15 mouse cellular contexts compared by ENCODE assay signal in genomic region chr3:9110741-9111140, GRCm38 (mm10).
DNase-seq lines count a peak whose midpoint lies in the region; ATAC-seq and TF ChIP-seq lines count a peak whose summit lies in the region.
"Had no signal": no experiment of that assay in that cellular context is flagged by ENCODE, and none has a peak within 500 bp of the region (broad histone marks: within the 10 kb centered on the region; RNA-seq: fewer than 3 reads in every experiment).

No protein-coding gene starts in this region.

- H3K4me1 ChIP-seq in heart, embryonic 12.5 days (replicated peaks): peaks cover 20% of the 10 kb centered on the region
- peaks cover 27% of the 10 kb centered on the region for H3K4me1 ChIP-seq in kidney, embryonic 15.5 days
- H3K4me1 ChIP-seq in neural tube, embryonic 11.5 days (ENCODE audit: control insufficient read depth, insufficient read depth, low read length): no peaks in the 10 kb centered on the region
- H3K4me1 ChIP-seq in forebrain, embryonic 15.5 days: no peaks in the 10 kb centered on the region
- H3K4me1 ChIP-seq: midbrain, embryonic 12.5 days had no signal

- H3K4me2 ChIP-seq in heart, embryonic 12.5 days: no peak overlapping the region
- H3K4me2 ChIP-seq in kidney, embryonic 15.5 days: 0 out of 2 replicates have a peak overlapping the region, but pooled peaks have one; percentile 1
- no peak overlapping the region for H3K4me2 ChIP-seq in neural tube, embryonic 11.5 days (ENCODE audit: low read depth)
- H3K4me2 ChIP-seq in forebrain, embryonic 15.5 days (replicated peaks): no peak overlapping the region
- H3K4me2 ChIP-seq: limb, embryonic 15.5 days; lung, embryonic 15.5 days; midbrain, embryonic 12.5 days; neural tube, embryonic 12.5 days had no signal

- no peak overlapping the region for H3K9ac ChIP-seq in heart, embryonic 12.5 days
- H3K9ac ChIP-seq in kidney, embryonic 15.5 days: no peak overlapping the region
- no peak overlapping the region for H3K9ac ChIP-seq in neural tube, embryonic 11.5 days (ENCODE audit: low read length)
- no peak overlapping the region for H3K9ac ChIP-seq in forebrain, embryonic 15.5 days (replicated peaks)
- H3K9ac ChIP-seq: limb, embryonic 15.5 days; lung, embryonic 15.5 days; midbrain, embryonic 12.5 days; neural tube, embryonic 12.5 days had no signal

- no peak for DNase-seq in heart, adult 9 months (ENCODE audit: low spot score in 2 of 2)
- DNase-seq in forelimb bud, embryonic 11.5 days (ENCODE audit: low read depth, low spot score): peak; percentile 40
- peak; percentile 17 for DNase-seq in neural tube, embryonic 11.5 days (ENCODE audit: low spot score)
- DNase-seq in layer of hippocampus, adult 2 months (ENCODE audit: low spot score in 2 of 2): no peak
- no peak for DNase-seq in right cerebral cortex, adult 18-20 months
- DNase-seq: cerebellum, adult 18-20 months; gastrocnemius, postnatal 10 days had no signal

- H3K4me3 ChIP-seq in heart, embryonic 12.5 days: no peak overlapping the region
- no peak overlapping the region for H3K4me3 ChIP-seq in kidney, embryonic 15.5 days (replicated peaks)
- no peak overlapping the region for H3K4me3 ChIP-seq in neural tube, embryonic 11.5 days (ENCODE audit: low read depth, low read length)
- no peak overlapping the region for H3K4me3 ChIP-seq in layer of hippocampus, adult 2 months
- no peak overlapping the region for H3K4me3 ChIP-seq in forebrain, embryonic 15.5 days
- H3K4me3 ChIP-seq: limb, embryonic 15.5 days; lung, embryonic 15.5 days; midbrain, embryonic 12.5 days; neural tube, embryonic 12.5 days had no signal

- ATAC-seq in heart, embryonic 12.5 days (ENCODE audit: insufficient number of reproducible peaks, low FRiP score): 0 out of 2 replicates have a peak, but pooled peaks have one; percentile 48
- ATAC-seq in kidney, embryonic 15.5 days (replicated peaks; ENCODE audit: low FRiP score): peak; percentile 80
- ATAC-seq in neural tube, embryonic 11.5 days (ENCODE audit: insufficient read depth, low FRiP score, low TSS enrichment): no peak
- ATAC-seq in forebrain, embryonic 15.5 days (replicated peaks): no peak
- ATAC-seq: activated CD4-positive, CD25-positive, alpha-beta regulatory T cell, adult 4 months had no signal

- H3K36me3 ChIP-seq in heart, embryonic 12.5 days: no peaks in the 10 kb centered on the region
- H3K36me3 ChIP-seq in kidney, embryonic 15.5 days: no peaks in the 10 kb centered on the region
- no peaks in the 10 kb centered on the region for H3K36me3 ChIP-seq in neural tube, embryonic 11.5 days (ENCODE audit: control insufficient read depth, insufficient read depth, low read length)
- no peaks in the 10 kb centered on the region for H3K36me3 ChIP-seq in forebrain, embryonic 15.5 days
- H3K36me3 ChIP-seq: limb, embryonic 15.5 days; lung, embryonic 15.5 days; midbrain, embryonic 12.5 days; neural tube, embryonic 12.5 days had no signal

- no peaks in the 10 kb centered on the region for H3K9me3 ChIP-seq in heart, embryonic 12.5 days (replicated peaks)
- H3K9me3 ChIP-seq in kidney, embryonic 15.5 days (replicated peaks): no peaks in the 10 kb centered on the region
- H3K9me3 ChIP-seq in neural tube, embryonic 11.5 days (ENCODE audit: control insufficient read depth, low read length): no peaks in the 10 kb centered on the region
- no peaks in the 10 kb centered on the region for H3K9me3 ChIP-seq in forebrain, embryonic 15.5 days
- H3K9me3 ChIP-seq: limb, embryonic 15.5 days; lung, embryonic 15.5 days; midbrain, embryonic 12.5 days; neural tube, embryonic 12.5 days had no signal

- no peaks in the 10 kb centered on the region for H3K27me3 ChIP-seq in heart, embryonic 12.5 days (replicated peaks)
- no peaks in the 10 kb centered on the region for H3K27me3 ChIP-seq in kidney, embryonic 15.5 days
- H3K27me3 ChIP-seq in neural tube, embryonic 11.5 days (ENCODE audit: control insufficient read depth, insufficient read depth, low read length): no peaks in the 10 kb centered on the region
- H3K27me3 ChIP-seq in forebrain, embryonic 15.5 days: no peaks in the 10 kb centered on the region
- H3K27me3 ChIP-seq: limb, embryonic 15.5 days; lung, embryonic 15.5 days; neural tube, embryonic 12.5 days had no signal

- TF ChIP-seq CTCF in layer of hippocampus, adult 2 months (conservative IDR thresholded peaks at IDR 0.05): no peak

- WGBS in heart, embryonic 12.5 days: 20% methylated on average over 11 of the region's 11 CpGs
- WGBS in kidney, embryonic 15.5 days: 6% methylated on average over 11 of the region's 11 CpGs
- WGBS in neural tube, embryonic 11.5 days: 30% methylated on average over 11 of the region's 11 CpGs
- WGBS in forebrain, embryonic 15.5 days: 35% methylated on average over 11 of the region's 11 CpGs

- no peak overlapping the region for H3K27ac ChIP-seq in heart, embryonic 12.5 days (ENCODE audit: poor library complexity, severe bottlenecking)
- H3K27ac ChIP-seq in kidney, embryonic 15.5 days: peak overlapping the region; percentile 81
- no peak overlapping the region for H3K27ac ChIP-seq in neural tube, embryonic 11.5 days (ENCODE audit: low read depth, low read length)
- no peak overlapping the region for H3K27ac ChIP-seq in layer of hippocampus, adult 2 months
- no peak overlapping the region for H3K27ac ChIP-seq in forebrain, embryonic 15.5 days (replicated peaks)
- H3K27ac ChIP-seq: limb, embryonic 15.5 days; lung, embryonic 15.5 days; midbrain, embryonic 12.5 days; neural tube, embryonic 12.5 days had no signal

Comparison
In these comparisons a context has a peak if more than half of its experiments do, and no peak if none do; other contexts are left out.
1. ATAC-seq: peak in heart, embryonic 12.5 days (single experiment) and kidney, embryonic 15.5 days (single experiment); none in neural tube, embryonic 11.5 days (single experiment) and forebrain, embryonic 15.5 days (single experiment).
2. DNase-seq: peak in forelimb bud, embryonic 11.5 days (single experiment) and neural tube, embryonic 11.5 days (single experiment); none in heart, adult 9 months (0 of 2), layer of hippocampus, adult 2 months (0 of 2) and right cerebral cortex, adult 18-20 months (single experiment).